Mouse (Mus musculus): Measurements from ENCODE around the gene Ift27.

DNA sequence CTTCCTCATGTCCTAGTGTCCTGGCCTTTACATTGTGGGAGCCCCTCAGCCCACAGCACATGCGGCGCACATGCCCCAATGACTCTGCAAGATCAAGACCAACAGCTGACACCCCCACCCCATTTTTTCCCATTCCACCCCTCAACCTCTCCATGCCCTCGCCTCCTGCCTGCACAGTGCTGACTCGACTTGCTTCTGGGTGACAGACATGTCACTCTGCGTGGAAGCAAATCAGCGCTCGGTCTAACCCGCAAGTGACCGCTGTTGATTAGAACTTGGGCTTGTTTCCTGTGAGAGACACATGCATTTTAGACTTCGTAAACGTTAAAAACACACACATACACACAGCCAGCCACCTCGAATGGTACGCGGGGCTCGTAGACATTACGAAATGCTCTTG is 56.2 kb downstream of the Ift27 start:
- no peak for TF ChIP-seq CTCF (IDR thresholded peaks at IDR 0.05; ENCODE audit: extremely low read depth, insufficient read depth, insufficient read length, insufficient replicate concordance)
- no peak for TF ChIP-seq POLR2A (IDR thresholded peaks at IDR 0.05; ENCODE audit: low read depth, low read length)
